Mouse (Mus musculus) erythroblast, embryonic 14.5 days (primary cell): Measurements from ENCODE around the gene Slc26a3. TPM values are rescaled to one million over a fixed set of nuclear protein-coding genes. Genes with fewer than 3 reads are reported as not detected.

Source experiments
- H3K27me3 ChIP-seq: 2 replicates; pipeline ENCODE4 v1.6.1; 2012; ENCODE audit warnings: inconsistent platforms; ENCODE audit not compliant: control insufficient read depth
- H3K36me3 ChIP-seq: 2 replicates; pipeline ENCODE4 v1.6.1; 2012; ENCODE audit warnings: mild to moderate bottlenecking, inconsistent platforms; ENCODE audit not compliant: control insufficient read depth
- H3K4me1 ChIP-seq: 2 replicates; pipeline ENCODE4 v1.6.1; 2012; ENCODE audit warnings: inconsistent platforms; ENCODE audit not compliant: control insufficient read depth
- H3K4me3 ChIP-seq: replicated peaks from 2 replicates; pipeline ENCODE3; 2012; ENCODE audit warnings: moderate library complexity, mild to moderate bottlenecking, inconsistent platforms
- H3K9me3 ChIP-seq: 2 replicates; pipeline ENCODE4 v1.6.1; 2012; ENCODE audit warnings: low read length, inconsistent platforms, mixed read lengths; ENCODE audit not compliant: control insufficient read depth
- GATA1 ChIP-seq: IDR thresholded peaks from 2 replicates; pipeline ENCODE4 v1.6.1; 2012; ENCODE audit warnings: low read length, inconsistent platforms, mixed read lengths
- TAL1 ChIP-seq: IDR thresholded peaks from 3 replicates; pipeline ENCODE4 v1.6.1; 2012; ENCODE audit warnings: low read length, inconsistent platforms, mixed read lengths
- polyA plus RNA-seq: library from polyadenylated mRNA; stranded (reverse); fragments of >175 nt; gene quantifications from 2 replicates; pipeline ENCODE4 v1.2.3, GENCODE M21; 2012

The Slc26a3 gene
- polyA plus RNA-seq, 1 experiment: not detected

GRCm38 (mm10) chr12:31503211-31503610 is 112.5 kb downstream of the Slc26a3 start:
- Histone ChIP-seq H3K36me3 (no peaks in the 10 kb centered on the region), H3K9me3 (no peaks in the 10 kb centered on the region), H3K4me1 (peaks cover 18% of the 10 kb centered on the region), H3K4me3 (no peak overlapping the region), H3K27me3 (peaks cover 5% of the 10 kb centered on the region; the same call in 1 of the 2 replicates)
- no peak for TF ChIP-seq TAL1
- TF ChIP-seq GATA1: no peak

- Histone ChIP-seq H3K4me1 (no peaks in the 10 kb centered on the region), H3K36me3 (no peaks in the 10 kb centered on the region), H3K4me3 (no peak overlapping the region), H3K27me3 (peaks cover 5% of the 10 kb centered on the region; the same call in 1 of the 2 replicates), H3K9me3 (no peaks in the 10 kb centered on the region)
- TF ChIP-seq TAL1 (no peak), GATA1 (no peak)
Observed at GRCm38 (mm10) chr12:31507718-31508364, 117.2 kb downstream of the Slc26a3 start.

GRCm38 (mm10) chr12:31508496-31508895 is 117.8 kb downstream of the Slc26a3 start:
- Histone ChIP-seq H3K4me3 (no peak overlapping the region), H3K4me1 (no peaks in the 10 kb centered on the region), H3K36me3 (no peaks in the 10 kb centered on the region), H3K27me3 (peaks cover 5% of the 10 kb centered on the region; the same call in 1 of the 2 replicates), H3K9me3 (no peaks in the 10 kb centered on the region)
- TF ChIP-seq GATA1 (no peak), TAL1 (no peak)

- Histone ChIP-seq H3K4me3 (no peak overlapping the region), H3K27me3 (no peaks in the 10 kb centered on the region), H3K36me3 (no peaks in the 10 kb centered on the region), H3K4me1 (no peaks in the 10 kb centered on the region), H3K9me3 (no peaks in the 10 kb centered on the region)
- TF ChIP-seq GATA1 (no peak), TAL1 (no peak)
Observed at GRCm38 (mm10) chr12:31511218-31511617, 120.5 kb downstream of the Slc26a3 start.

GRCm38 (mm10) chr12:31512634-31513411 is 122.2 kb downstream of the Slc26a3 start:
- H3K9me3 ChIP-seq: no peaks in the 10 kb centered on the region
- H3K27me3 ChIP-seq: no peaks in the 10 kb centered on the region
- TF ChIP-seq TAL1 (no peak), GATA1 (no peak)
- H3K4me1 ChIP-seq: no peaks in the 10 kb centered on the region
- H3K36me3 ChIP-seq: no peaks in the 10 kb centered on the region
- no peak overlapping the region for H3K4me3 ChIP-seq

- no peaks in the 10 kb centered on the region for H3K9me3 ChIP-seq
- no peak overlapping the region for H3K4me3 ChIP-seq
- H3K4me1 ChIP-seq: no peaks in the 10 kb centered on the region
- TF ChIP-seq TAL1 (no peak), GATA1 (no peak)
- H3K36me3 ChIP-seq: no peaks in the 10 kb centered on the region
- no peaks in the 10 kb centered on the region for H3K27me3 ChIP-seq
Observed at GRCm38 (mm10) chr12:31513724-31514503, 123.2 kb downstream of the Slc26a3 start.

GRCm38 (mm10) chr12:31520119-31520518 is 129.4 kb downstream of the Slc26a3 start:
- H3K9me3 ChIP-seq: no peaks in the 10 kb centered on the region
- TF ChIP-seq GATA1 (no peak), TAL1 (no peak)

GRCm38 (mm10) chr12:31521371-31521770 is 130.7 kb downstream of the Slc26a3 start:
- no peaks in the 10 kb centered on the region for H3K27me3 ChIP-seq
- TF ChIP-seq GATA1 (no peak), TAL1 (no peak)
- H3K4me1 ChIP-seq: no peaks in the 10 kb centered on the region
- H3K36me3 ChIP-seq: no peaks in the 10 kb centered on the region
- no peaks in the 10 kb centered on the region for H3K9me3 ChIP-seq
- H3K4me3 ChIP-seq: no peak overlapping the region

More at GRCm38 (mm10) chr12:31520119-31520518, 129.4 kb downstream of the Slc26a3 start:
- no peaks in the 10 kb centered on the region for H3K4me1 ChIP-seq
- H3K4me3 ChIP-seq: no peak overlapping the region
- no peaks in the 10 kb centered on the region for H3K36me3 ChIP-seq
- H3K27me3 ChIP-seq: no peaks in the 10 kb centered on the region

Other genes with a start within 250 kb of the Slc26a3 start
- not detected in 2 replicates for gene Gm6993, start 150.1 kb upstream of the Slc26a3 start, polyA plus RNA-seq
- 0.01 and 0.13 TPM in 2 replicates for gene Lamb1, start 125.6 kb upstream of the Slc26a3 start, polyA plus RNA-seq
- 0.33 and 0.45 TPM in 2 replicates for gene Dld, start 39.4 kb upstream of the Slc26a3 start, polyA plus RNA-seq
- 0.17 TPM in 2 replicates for gene Cbll1, start 108.7 kb downstream of the Slc26a3 start, polyA plus RNA-seq
- not detected in 2 replicates for gene Slc26a4, start 169.1 kb downstream of the Slc26a3 start, polyA plus RNA-seq
- 0.14 and 0.32 TPM in 2 replicates for gene Bcap29, start 243.8 kb downstream of the Slc26a3 start, polyA plus RNA-seq